In the genomic region with DNA sequence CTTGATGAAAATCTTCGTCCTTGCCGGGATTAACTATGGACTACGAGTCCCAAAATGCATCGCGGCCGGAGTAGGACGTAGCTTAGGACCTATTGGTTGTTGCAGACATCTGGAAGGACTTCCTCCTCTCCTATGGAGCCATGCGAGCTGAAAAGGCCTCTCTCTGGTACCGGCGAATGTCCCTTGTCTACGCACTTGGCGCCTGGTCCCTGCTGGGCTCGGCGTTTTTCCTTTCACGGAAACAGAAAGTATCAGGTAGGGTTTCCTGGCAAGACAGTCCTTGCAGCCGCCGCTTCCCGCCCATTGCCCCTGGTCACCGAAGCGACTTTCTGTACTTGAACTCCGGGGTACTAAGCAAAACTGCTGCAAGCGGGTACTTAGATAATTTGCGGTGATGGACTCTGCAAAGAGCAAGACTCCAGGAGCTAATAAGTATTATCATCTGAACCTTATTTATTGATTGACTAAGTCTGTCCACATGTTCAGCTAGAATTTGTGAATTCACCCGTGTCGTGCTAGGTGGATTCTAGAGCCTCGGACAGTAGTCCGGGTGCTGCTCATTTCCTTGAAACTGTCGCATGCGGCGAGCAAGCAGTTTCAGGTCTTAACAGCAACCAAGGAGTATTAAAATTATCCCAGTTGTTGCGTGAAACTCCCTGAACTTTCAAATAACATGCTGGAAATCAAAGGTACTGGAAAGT, we compare ENCODE assay signal across 7 mouse cellular contexts. TPM values are rescaled to one million over a fixed set of nuclear protein-coding genes. Genes with fewer than 3 reads are reported as not detected.
DNase-seq lines count a peak whose midpoint lies in the region; ATAC-seq lines count a peak whose summit lies in the region.

A gene (plus strand): TSS at position 104 of the 701 bp plus-strand sequence.

- DNase-seq in adrenal gland, adult 2 months = peak; percentile 88
- peak; percentile 91 for DNase-seq in embryo, embryonic 11 days
- peak; percentile 63 for DNase-seq in gastrocnemius, postnatal 25 days
- DNase-seq in left cerebral cortex, postnatal 25 days (ENCODE audit: low spot score in 2 of 2) = peak; percentile 87 to 93
- peak; percentile 79 for DNase-seq in midbrain, embryonic 10.5 days (ENCODE audit: low spot score)
- DNase-seq in right cerebral cortex, postnatal 4 days = peak; percentile 75

- peak; percentile 98 for ATAC-seq in intestine, embryonic 15.5 days

- H3K9me3 ChIP-seq in intestine, embryonic 15.5 days = no peaks in the 10 kb centered on the region
- no peaks in the 10 kb centered on the region for H3K9me3 ChIP-seq in midbrain, embryonic 10.5 days (replicated peaks)

- H3K27ac ChIP-seq in intestine, embryonic 15.5 days = peak within 1 kb of the TSS; percentile 61; the same call in 1 of the 2 replicates
- peak within 1 kb of the TSS; percentile 80 for H3K27ac ChIP-seq in midbrain, embryonic 10.5 days (replicated peaks)

- peak within 1 kb of the TSS; percentile 62 for H3K4me2 ChIP-seq in intestine, embryonic 15.5 days (replicated peaks)

- 1% methylated on average over 31 of the region's 31 CpGs for WGBS in intestine, embryonic 15.5 days
- 3% methylated on average over 31 of the region's 31 CpGs for WGBS in midbrain, embryonic 10.5 days

- no peaks in the 10 kb centered on the region for H3K4me1 ChIP-seq in intestine, embryonic 15.5 days (replicated peaks)
- H3K4me1 ChIP-seq in midbrain, embryonic 10.5 days = peaks cover 9% of the 10 kb centered on the region

- peak within 1 kb of the TSS; percentile 63 for H3K4me3 ChIP-seq in intestine, embryonic 15.5 days (replicated peaks)
- peak within 1 kb of the TSS; percentile 71 for H3K4me3 ChIP-seq in midbrain, embryonic 10.5 days

- peak within 1 kb of the TSS; percentile 64 for H3K9ac ChIP-seq in intestine, embryonic 15.5 days

- intact Hi-C loops in left cerebral cortex, postnatal 25 days (cut with DNase I) = no loop called here

- no peaks in the 10 kb centered on the region for H3K27me3 ChIP-seq in intestine, embryonic 15.5 days (replicated peaks)
- no peaks in the 10 kb centered on the region for H3K27me3 ChIP-seq in midbrain, embryonic 10.5 days (ENCODE audit: low read depth, poor library complexity, severe bottlenecking)

- H3K36me3 ChIP-seq in intestine, embryonic 15.5 days = 0 out of 2 replicates have a peak, but pooled peaks cover 4% of the 10 kb centered on the region
- peaks cover 21% of the 10 kb centered on the region for H3K36me3 ChIP-seq in midbrain, embryonic 10.5 days

RNA-seq across cellular contexts. Expression of the gene that starts here (rescaled TPM):
- total RNA-seq in adrenal gland, adult 2 months (2021) = 10 to 100 TPM; 33.8 to 63.6 TPM
- 0.31 and 0.38 TPM in 2 replicates for polyA plus RNA-seq in adrenal gland, adult 2 months (2012; rRNA removed)
- total RNA-seq in gastrocnemius, postnatal 25 days (2021) = 10 to 100 TPM; 69.8 to 69.9 TPM
- polyA plus RNA-seq in intestine, embryonic 15.5 days (2015; fragmentation: Nextera tagmentation; extraction: Ambion mirVana) = 40.0 and 51.6 TPM in 2 replicates
- total RNA-seq in left cerebral cortex, postnatal 25 days (2021) = 10 to 100 TPM; 49.7 to 51.4 TPM
- 31.6 and 31.9 TPM in 2 replicates for polyA plus RNA-seq in midbrain, embryonic 10.5 days (2016; fragmentation: Nextera tagmentation; extraction: Ambion mirVana)

Comparison
In these comparisons a context has a peak if more than half of its experiments do, and no peak if none do; other contexts are left out.
1. Peak in every context shown above with its lines: DNase-seq, ATAC-seq, H3K4me3 ChIP-seq and H3K27ac ChIP-seq.
2. RNA of the gene that starts here (polyA plus RNA-seq): 40.0 to 51.6 TPM in intestine, embryonic 15.5 days and 31.6 to 31.9 TPM in midbrain, embryonic 10.5 days; 0.31 to 0.38 TPM in adrenal gland, adult 2 months; every median in the first group is over 10 times any median in the second.